Mouse (Mus musculus) bone marrow, adult 2 months (tissue): Measurements from ENCODE around the gene Nme7.

Source experiments
- CTCF ChIP-seq: fragments of 200-500 bp; IDR thresholded peaks from 2 replicates; pipeline ENCODE4 v1.5.1; 2011; ENCODE audit warnings: low read length, control low read depth; ENCODE audit not compliant: control insufficient read depth, insufficient read depth
- POLR2A ChIP-seq: fragments of 200-500 bp; IDR thresholded peaks from 2 replicates; pipeline ENCODE4 v1.6.1; 2011; ENCODE audit warnings: low read depth, mild to moderate bottlenecking, control low read depth, low read length, borderline replicate concordance; ENCODE audit not compliant: control insufficient read depth

DNA sequence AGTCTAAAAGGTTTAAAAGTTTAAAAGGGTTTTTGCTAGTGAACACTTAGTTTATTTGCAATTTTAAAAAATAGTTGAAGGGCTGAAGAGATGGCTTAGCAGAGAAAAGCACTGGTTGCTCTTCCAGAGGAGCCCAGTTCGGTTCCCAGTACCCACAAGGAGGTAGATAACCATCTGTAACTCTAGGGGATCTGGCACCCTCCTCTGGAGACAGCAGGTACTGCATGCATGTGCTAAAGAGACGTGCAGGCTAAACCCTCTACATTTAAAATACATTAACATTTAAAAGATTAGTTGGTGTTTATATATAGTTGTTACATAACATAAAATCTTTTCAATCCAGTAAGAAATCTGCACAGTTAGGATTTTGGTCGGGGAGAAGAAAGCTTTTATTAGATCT lies 38.2 kb downstream of the Nme7 start:
- peak; percentile 52; the same call in 1 of the 2 replicates for TF ChIP-seq CTCF
- TF ChIP-seq POLR2A: no peak
